ENCODE assay signal across 7 mouse cellular contexts in genomic region chr9:119029568-119029967, GRCm38 (mm10). TPM values are rescaled to one million over a fixed set of nuclear protein-coding genes. Genes with fewer than 3 reads are reported as not detected.
DNase-seq lines count a peak whose midpoint lies in the region; ATAC-seq lines count a peak whose summit lies in the region.

No protein-coding gene starts in this region.

- H3K36me3 ChIP-seq in embryonic facial prominence, embryonic 11.5 days (replicated peaks; ENCODE audit: control insufficient read depth, insufficient read depth, low read depth, low read length), result no peaks in the 10 kb centered on the region
- peaks cover 30% of the 10 kb centered on the region for H3K36me3 ChIP-seq in liver, embryonic 12.5 days

- WGBS in embryonic facial prominence, embryonic 11.5 days, result 50% methylated on average over 7 of the region's 7 CpGs
- 53% methylated on average over 7 of the region's 7 CpGs for WGBS in liver, embryonic 12.5 days (ENCODE audit: insufficient replicate concordance)

- peak; percentile 54 for DNase-seq in right cerebral cortex, adult 18-20 months
- no peak for DNase-seq in right cerebral cortex, adult 2 months (ENCODE audit: low spot score in 2 of 2)
- DNase-seq in adrenal gland, postnatal 14 days, result peak; percentile 92
- DNase-seq in embryonic facial prominence, embryonic 11.5 days (ENCODE audit: low spot score), result peak; percentile 67
- DNase-seq in retina, postnatal 7 days (ENCODE audit: low read depth, low spot score), result peak; percentile 32

- H3K9ac ChIP-seq in embryonic facial prominence, embryonic 11.5 days (replicated peaks; ENCODE audit: low read length), result no peak overlapping the region
- no peak overlapping the region for H3K9ac ChIP-seq in liver, embryonic 12.5 days

- no peaks in the 10 kb centered on the region for H3K9me3 ChIP-seq in embryonic facial prominence, embryonic 11.5 days (replicated peaks; ENCODE audit: control insufficient read depth, low read length)
- no peaks in the 10 kb centered on the region for H3K9me3 ChIP-seq in liver, embryonic 12.5 days (replicated peaks)

- no peak overlapping the region for H3K4me3 ChIP-seq in embryonic facial prominence, embryonic 11.5 days (ENCODE audit: low read depth, low read length)
- no peak overlapping the region for H3K4me3 ChIP-seq in liver, embryonic 12.5 days

- no peak overlapping the region for H3K4me2 ChIP-seq in embryonic facial prominence, embryonic 11.5 days (ENCODE audit: low read depth, low read length)
- no peak overlapping the region for H3K4me2 ChIP-seq in liver, embryonic 12.5 days

- no peak for ATAC-seq in embryonic facial prominence, embryonic 11.5 days (replicated peaks; ENCODE audit: insufficient number of reproducible peaks, low FRiP score, low TSS enrichment, low read depth)
- ATAC-seq in hematopoietic stem cell, adult 5-6 weeks (replicated peaks in 1 of 2; ENCODE audit: insufficient read depth in 1 of 2, low FRiP score in 2 of 2, low TSS enrichment in 1 of 2, low read depth in 1 of 2, poor library complexity in 2 of 2, severe bottlenecking in 2 of 2), result peak; percentile 46 to 50; a peak in 1 of 4 replicates
- peak; percentile 47; the same call in 1 of the 2 replicates for ATAC-seq in liver, embryonic 12.5 days

- H3K4me1 ChIP-seq in embryonic facial prominence, embryonic 11.5 days (ENCODE audit: control insufficient read depth, insufficient read depth, low read length), result peaks cover 10% of the 10 kb centered on the region
- H3K4me1 ChIP-seq in liver, embryonic 12.5 days, result no peaks in the 10 kb centered on the region

- no peak overlapping the region for H3K27ac ChIP-seq in embryonic facial prominence, embryonic 11.5 days (replicated peaks; ENCODE audit: low read depth, low read length)
- H3K27ac ChIP-seq in liver, embryonic 12.5 days, result no peak overlapping the region

- no peaks in the 10 kb centered on the region for H3K27me3 ChIP-seq in embryonic facial prominence, embryonic 11.5 days (ENCODE audit: control insufficient read depth, insufficient read depth, low read length)
- H3K27me3 ChIP-seq in liver, embryonic 12.5 days (replicated peaks), result no peaks in the 10 kb centered on the region

RNA-seq across cellular contexts. Expression of gene Vill, which starts 23.0 kb away (rescaled TPM):
- total RNA-seq in adrenal gland, postnatal 14 days (2021), result 2.2 and 2.3 TPM in 2 replicates
- polyA plus RNA-seq in embryonic facial prominence, embryonic 11.5 days (2014; fragmentation: Nextera tagmentation; extraction: Ambion mirVana), result 15.5 and 19.2 TPM in 2 replicates
- 36.4 and 45.3 TPM in 2 replicates for total RNA-seq in hematopoietic stem cell, adult 5-6 weeks (2017)
- polyA plus RNA-seq in liver, embryonic 12.5 days (2016; fragmentation: Nextera tagmentation; extraction: Ambion mirVana), result 12.1 and 12.7 TPM in 2 replicates

Comparison
In these comparisons a context has a peak if more than half of its experiments do, and no peak if none do; other contexts are left out.
1. DNase-seq: peak in right cerebral cortex, adult 18-20 months (single experiment), adrenal gland, postnatal 14 days (single experiment), embryonic facial prominence, embryonic 11.5 days (single experiment) and retina, postnatal 7 days (single experiment); none in right cerebral cortex, adult 2 months (0 of 2).
2. RNA of gene Vill, which starts 23.0 kb away (total RNA-seq): 36.4 to 45.3 TPM in hematopoietic stem cell, adult 5-6 weeks; 2.2 to 2.3 TPM in adrenal gland, postnatal 14 days; every median in the first group is over 10 times any median in the second.